Mouse (Mus musculus): ENCODE measurements around the gene Hspa12b.

DNA sequence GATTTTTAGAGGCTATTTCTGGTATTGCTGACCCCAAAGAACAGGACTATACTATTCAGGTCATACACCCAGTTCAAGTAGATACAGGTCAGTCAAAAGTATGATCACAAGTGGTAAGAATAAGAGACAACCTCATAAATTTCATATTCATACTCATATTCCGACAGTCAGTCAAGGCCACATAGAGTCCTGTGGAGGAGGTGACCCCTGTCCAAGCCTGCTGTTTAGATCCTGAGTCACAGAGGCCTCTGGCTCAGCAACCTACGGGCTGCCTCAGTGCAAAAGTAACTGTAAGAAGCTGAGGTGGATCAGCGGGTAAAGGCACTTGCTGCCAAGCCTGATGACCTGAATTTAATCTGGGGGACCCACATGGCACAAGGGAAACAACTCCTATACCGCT, 27.0 kb downstream of the Hspa12b start:
- TF ChIP-seq POLR2A (IDR thresholded peaks at IDR 0.05; ENCODE audit: low read depth, low read length) (no peak), CTCF (IDR thresholded peaks at IDR 0.05; ENCODE audit: borderline replicate concordance, insufficient read depth, low read length) (no peak)
